Mouse (Mus musculus): Measurements from ENCODE around the gene Arsb. TPM values are rescaled to one million over a fixed set of nuclear protein-coding genes. Genes with fewer than 3 reads are reported as not detected.

Gene Arsb
- polyA plus RNA-seq, 1 experiment from 2014 or later: 15.8 TPM

GRCm38 (mm10) chr13:93825792-93826558, 54.5 kb downstream of the Arsb start:
- H3K27me3 ChIP-seq (ENCODE audit: control insufficient read depth, insufficient read depth, low read length): no peaks in the 10 kb centered on the region
- no peak overlapping the region for H3K4me2 ChIP-seq (replicated peaks; ENCODE audit: low read depth, low read length)
- H3K4me3 ChIP-seq (ENCODE audit: low read depth, low read length): no peak overlapping the region
- H3K9ac ChIP-seq (replicated peaks; ENCODE audit: low read depth, low read length): no peak overlapping the region
- no peaks in the 10 kb centered on the region for H3K4me1 ChIP-seq (ENCODE audit: control insufficient read depth, insufficient read depth, low read length)
- WGBS: 82% methylated on average over 7 of the region's 7 CpGs
- H3K27ac ChIP-seq (ENCODE audit: low read length): no peak overlapping the region
- H3K36me3 ChIP-seq (ENCODE audit: control insufficient read depth, insufficient read depth, low read length): no peaks in the 10 kb centered on the region
- ATAC-seq (ENCODE audit: insufficient number of reproducible peaks, insufficient read depth, low FRiP score, low read depth): no peak
- no peaks in the 10 kb centered on the region for H3K9me3 ChIP-seq (ENCODE audit: control insufficient read depth, low read depth, low read length)

DNA sequence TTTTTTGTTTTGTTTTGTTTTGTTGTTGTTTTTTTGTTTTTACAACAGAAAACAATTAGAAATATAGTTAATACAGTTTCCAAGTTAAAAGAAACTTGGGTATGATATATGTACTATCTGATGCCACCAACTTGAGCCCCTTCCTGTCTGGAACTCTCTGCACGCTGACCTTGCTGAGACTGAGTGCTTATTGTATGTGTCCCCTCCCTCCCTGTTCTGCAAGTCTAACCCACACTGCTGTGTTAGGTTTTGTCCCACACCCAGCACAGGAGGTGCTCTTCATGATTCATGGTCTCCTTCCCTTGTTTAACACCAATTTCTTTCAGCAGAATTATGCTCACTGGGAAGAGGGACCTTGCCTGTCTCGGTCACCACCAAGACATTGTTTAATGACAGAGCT, 56.3 kb downstream of the Arsb start:
- no peak for ATAC-seq (ENCODE audit: insufficient number of reproducible peaks, insufficient read depth, low FRiP score, low read depth)
- Histone ChIP-seq H3K9ac (replicated peaks; ENCODE audit: low read depth, low read length) (no peak overlapping the region), H3K27ac (ENCODE audit: low read length) (no peak overlapping the region), H3K27me3 (ENCODE audit: control insufficient read depth, insufficient read depth, low read length) (no peaks in the 10 kb centered on the region), H3K4me3 (ENCODE audit: low read depth, low read length) (no peak overlapping the region), H3K4me2 (replicated peaks; ENCODE audit: low read depth, low read length) (no peak overlapping the region), H3K36me3 (ENCODE audit: control insufficient read depth, insufficient read depth, low read length) (no peaks in the 10 kb centered on the region), H3K9me3 (ENCODE audit: control insufficient read depth, low read depth, low read length) (no peaks in the 10 kb centered on the region), H3K4me1 (ENCODE audit: control insufficient read depth, insufficient read depth, low read length) (no peaks in the 10 kb centered on the region)
- WGBS: 64% methylated on average over 2 of the region's 2 CpGs

GRCm38 (mm10) chr13:93829565-93830293, 58.3 kb downstream of the Arsb start:
- no peaks in the 10 kb centered on the region for H3K4me1 ChIP-seq (ENCODE audit: control insufficient read depth, insufficient read depth, low read length)
- ATAC-seq (ENCODE audit: insufficient number of reproducible peaks, insufficient read depth, low FRiP score, low read depth): no peak
- H3K9ac ChIP-seq (replicated peaks; ENCODE audit: low read depth, low read length): no peak overlapping the region
- H3K36me3 ChIP-seq (ENCODE audit: control insufficient read depth, insufficient read depth, low read length): no peaks in the 10 kb centered on the region
- H3K4me3 ChIP-seq (ENCODE audit: low read depth, low read length): no peak overlapping the region
- H3K27ac ChIP-seq (ENCODE audit: low read length): no peak overlapping the region
- no peaks in the 10 kb centered on the region for H3K27me3 ChIP-seq (ENCODE audit: control insufficient read depth, insufficient read depth, low read length)
- no peak overlapping the region for H3K4me2 ChIP-seq (replicated peaks; ENCODE audit: low read depth, low read length)
- no peaks in the 10 kb centered on the region; the same call in 1 of the 2 replicates for H3K9me3 ChIP-seq (ENCODE audit: control insufficient read depth, low read depth, low read length)
- 60% methylated on average over 2 of the region's 2 CpGs for WGBS

- WGBS: 89% methylated on average over 6 of the region's 6 CpGs
- Histone ChIP-seq H3K4me3 (ENCODE audit: low read depth, low read length) (no peak overlapping the region), H3K27ac (ENCODE audit: low read length) (no peak overlapping the region), H3K9ac (replicated peaks; ENCODE audit: low read depth, low read length) (no peak overlapping the region), H3K9me3 (ENCODE audit: control insufficient read depth, low read depth, low read length) (no peaks in the 10 kb centered on the region; the same call in 1 of the 2 replicates), H3K36me3 (ENCODE audit: control insufficient read depth, insufficient read depth, low read length) (no peaks in the 10 kb centered on the region), H3K4me1 (ENCODE audit: control insufficient read depth, insufficient read depth, low read length) (no peaks in the 10 kb centered on the region), H3K27me3 (ENCODE audit: control insufficient read depth, insufficient read depth, low read length) (no peaks in the 10 kb centered on the region), H3K4me2 (replicated peaks; ENCODE audit: low read depth, low read length) (no peak overlapping the region)
- no peak for ATAC-seq (ENCODE audit: insufficient number of reproducible peaks, insufficient read depth, low FRiP score, low read depth)
Measured at GRCm38 (mm10) chr13:93830294-93830645, 58.8 kb downstream of the Arsb start.

GRCm38 (mm10) chr13:93837481-93838225, 66.2 kb downstream of the Arsb start:
- Histone ChIP-seq H3K9ac (replicated peaks; ENCODE audit: low read depth, low read length) (no peak overlapping the region), H3K27ac (ENCODE audit: low read length) (peak overlapping the region; percentile 64; the same call in 1 of the 2 replicates), H3K4me2 (replicated peaks; ENCODE audit: low read depth, low read length) (no peak overlapping the region), H3K4me3 (ENCODE audit: low read depth, low read length) (no peak overlapping the region), H3K9me3 (ENCODE audit: control insufficient read depth, low read depth, low read length) (no peaks in the 10 kb centered on the region; the same call in 1 of the 2 replicates), H3K36me3 (ENCODE audit: control insufficient read depth, insufficient read depth, low read length) (no peaks in the 10 kb centered on the region), H3K4me1 (ENCODE audit: control insufficient read depth, insufficient read depth, low read length) (peaks cover 24% of the 10 kb centered on the region), H3K27me3 (ENCODE audit: control insufficient read depth, insufficient read depth, low read length) (no peaks in the 10 kb centered on the region)
- WGBS: 81% methylated on average over 12 of the region's 12 CpGs
- ATAC-seq (ENCODE audit: insufficient number of reproducible peaks, insufficient read depth, low FRiP score, low read depth): no peak

DNA sequence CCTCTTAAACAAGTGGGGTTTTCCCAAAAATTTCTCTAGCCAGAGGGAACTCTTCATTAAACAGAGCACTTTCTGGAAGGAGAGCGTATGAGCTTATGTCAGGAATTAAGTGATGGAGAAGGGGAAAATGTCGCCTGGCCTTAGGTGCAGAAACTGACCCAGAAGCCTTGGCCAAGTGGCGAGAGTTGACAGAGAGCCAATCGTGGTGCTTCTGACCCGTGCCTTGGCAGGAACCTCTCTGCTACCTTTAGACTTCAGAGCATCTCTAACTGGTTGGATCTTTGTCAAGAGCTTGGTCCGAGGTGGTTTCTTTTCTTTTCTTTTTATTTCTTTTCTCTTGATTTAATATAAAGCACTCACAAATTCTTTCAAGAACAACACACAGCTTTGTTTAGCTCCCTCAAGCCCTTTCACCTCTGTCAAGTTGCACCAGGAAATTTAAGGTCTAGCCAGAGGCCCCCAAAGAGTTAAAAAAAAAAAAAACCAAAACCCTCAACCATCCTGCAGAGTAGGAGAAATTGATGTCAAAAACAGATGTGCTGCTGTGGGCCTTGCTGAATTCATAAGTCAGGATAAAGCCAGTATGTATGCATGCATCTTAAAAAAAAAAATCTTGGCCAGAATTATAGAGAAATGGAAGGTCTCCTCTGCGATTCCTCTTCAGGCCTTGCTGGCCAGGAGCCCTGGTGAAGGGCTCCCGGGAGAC, 67.2 kb downstream of the Arsb start:
- Histone ChIP-seq H3K9ac (replicated peaks; ENCODE audit: low read depth, low read length) (no peak overlapping the region), H3K27ac (ENCODE audit: low read length) (peak overlapping the region; percentile 64), H3K4me2 (replicated peaks; ENCODE audit: low read depth, low read length) (no peak overlapping the region), H3K27me3 (ENCODE audit: control insufficient read depth, insufficient read depth, low read length) (no peaks in the 10 kb centered on the region), H3K9me3 (ENCODE audit: control insufficient read depth, low read depth, low read length) (no peaks in the 10 kb centered on the region; the same call in 1 of the 2 replicates), H3K36me3 (ENCODE audit: control insufficient read depth, insufficient read depth, low read length) (no peaks in the 10 kb centered on the region), H3K4me3 (ENCODE audit: low read depth, low read length) (no peak overlapping the region), H3K4me1 (ENCODE audit: control insufficient read depth, insufficient read depth, low read length) (peaks cover 24% of the 10 kb centered on the region)
- peak; percentile 23; the same call in 1 of the 2 replicates for ATAC-seq (ENCODE audit: insufficient number of reproducible peaks, insufficient read depth, low FRiP score, low read depth)
- 42% methylated on average over 8 of the region's 8 CpGs for WGBS

DNA sequence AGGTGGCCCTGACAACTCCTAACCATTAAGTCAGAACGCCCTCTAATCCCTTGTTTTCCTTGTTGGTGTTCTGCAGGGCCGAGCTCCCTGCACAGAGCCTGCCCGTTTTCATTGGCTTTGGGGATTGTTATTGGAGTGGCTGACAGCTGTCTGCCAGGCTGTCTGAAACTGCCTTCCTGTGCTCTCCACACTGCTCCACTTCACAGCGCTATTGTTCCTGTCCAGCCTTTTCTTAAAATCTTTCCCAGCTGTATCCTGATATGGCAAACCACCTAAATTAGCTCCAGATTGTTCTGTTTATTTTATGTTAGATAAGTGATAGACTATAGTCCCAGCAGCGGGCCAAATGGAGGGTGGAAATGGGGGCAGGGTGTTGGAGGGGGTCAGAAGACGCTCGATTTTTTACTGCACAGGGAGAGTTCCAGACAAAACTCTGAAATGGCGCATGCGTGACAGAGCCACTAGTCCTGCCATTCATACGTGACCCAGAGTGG, 67.8 kb downstream of the Arsb start:
- Histone ChIP-seq H3K9ac (replicated peaks; ENCODE audit: low read depth, low read length) (no peak overlapping the region), H3K4me2 (replicated peaks; ENCODE audit: low read depth, low read length) (no peak overlapping the region), H3K27ac (ENCODE audit: low read length) (peak overlapping the region; percentile 62), H3K4me3 (ENCODE audit: low read depth, low read length) (no peak overlapping the region), H3K27me3 (ENCODE audit: control insufficient read depth, insufficient read depth, low read length) (no peaks in the 10 kb centered on the region), H3K4me1 (ENCODE audit: control insufficient read depth, insufficient read depth, low read length) (peaks cover 24% of the 10 kb centered on the region), H3K9me3 (ENCODE audit: control insufficient read depth, low read depth, low read length) (no peaks in the 10 kb centered on the region), H3K36me3 (ENCODE audit: control insufficient read depth, insufficient read depth, low read length) (no peaks in the 10 kb centered on the region)
- peak; percentile 79; the same call in 1 of the 2 replicates for ATAC-seq (ENCODE audit: insufficient number of reproducible peaks, insufficient read depth, low FRiP score, low read depth)
- 17% methylated on average over 10 of the region's 10 CpGs for WGBS

- Histone ChIP-seq H3K36me3 (ENCODE audit: control insufficient read depth, insufficient read depth, low read length) (no peaks in the 10 kb centered on the region), H3K4me2 (replicated peaks; ENCODE audit: low read depth, low read length) (no peak overlapping the region), H3K4me1 (ENCODE audit: control insufficient read depth, insufficient read depth, low read length) (peaks cover 24% of the 10 kb centered on the region), H3K27ac (ENCODE audit: low read length) (peak overlapping the region; percentile 62), H3K4me3 (ENCODE audit: low read depth, low read length) (no peak overlapping the region), H3K9ac (replicated peaks; ENCODE audit: low read depth, low read length) (no peak overlapping the region), H3K9me3 (ENCODE audit: control insufficient read depth, low read depth, low read length) (no peaks in the 10 kb centered on the region), H3K27me3 (ENCODE audit: control insufficient read depth, insufficient read depth, low read length) (no peaks in the 10 kb centered on the region)
- 40% methylated on average over 2 of the region's 2 CpGs for WGBS
- ATAC-seq (ENCODE audit: insufficient number of reproducible peaks, insufficient read depth, low FRiP score, low read depth): no peak
Measured at GRCm38 (mm10) chr13:93839721-93840120, 68.3 kb downstream of the Arsb start.

All from stomach, embryonic 14.5 days (tissue).